Mouse (Mus musculus) heart, adult 2 months (tissue): ENCODE data around the gene Zswim5. TPM values are rescaled to one million over a fixed set of nuclear protein-coding genes. Genes with fewer than 3 reads are reported as not detected.

Experiments used
- DNase-seq, 2 experiments: peaks; one replicate each; pipeline ENCODE4 v3.0.0; 2021
- H3K27ac ChIP-seq: fragments of 200-600 bp; 2 replicates; pipeline ENCODE4 v1.8.1; 2022
- H3K27me3 ChIP-seq: fragments of 200-500 bp; 2 replicates; pipeline ENCODE4 v1.6.1; 2012; ENCODE audit warnings: mild to moderate bottlenecking, low read length, inconsistent platforms, mixed read lengths; ENCODE audit not compliant: control insufficient read depth, insufficient read depth
- H3K36me3 ChIP-seq: fragments of 200-500 bp; 2 replicates; pipeline ENCODE4 v1.6.1; 2012; ENCODE audit warnings: low read length, inconsistent platforms; ENCODE audit not compliant: control insufficient read depth, insufficient read depth
- H3K4me1 ChIP-seq: fragments of 200-500 bp; 2 replicates; pipeline ENCODE4 v1.6.1; 2011; ENCODE audit warnings: low read length; ENCODE audit not compliant: control insufficient read depth, insufficient read depth
- H3K4me3 ChIP-seq: fragments of 200-600 bp; 2 replicates; pipeline ENCODE4 v1.8.1; 2022
- H3K79me2 ChIP-seq: fragments of 200-500 bp; replicated peaks from 2 replicates; pipeline ENCODE4 v1.6.1; 2012; ENCODE audit warnings: mild to moderate bottlenecking, inconsistent platforms, low read length, moderate library complexity, mixed read lengths; ENCODE audit not compliant: control insufficient read depth, insufficient read depth
- H3K9ac ChIP-seq: fragments of 200-500 bp; 2 replicates; pipeline ENCODE4 v1.6.1; 2012; ENCODE audit warnings: low read depth, mild to moderate bottlenecking, control low read depth, inconsistent platforms, low read length, mixed read lengths
- CTCF ChIP-seq: fragments of 200-600 bp; IDR thresholded peaks from 2 replicates; pipeline ENCODE4 v1.8.1; 2022; ENCODE audit warnings: antibody characterized with exemption, mild to moderate bottlenecking, moderate library complexity
- EP300 ChIP-seq: fragments of 200-500 bp; IDR thresholded peaks from 2 replicates; pipeline ENCODE4 v1.6.1; 2011; ENCODE audit warnings: low read depth, low read length, control low read depth; ENCODE audit not compliant: insufficient read depth
- POLR2A ChIP-seq: fragments of 200-500 bp; IDR thresholded peaks from 2 replicates; pipeline ENCODE4 v1.6.1; 2011; ENCODE audit warnings: mild to moderate bottlenecking, low read depth, low read length, control low read depth; ENCODE audit not compliant: insufficient read depth
- whole genome bisulfite sequencing: fragments of 180-500 bp; shearing (Covaris S2); methylation state at CpG from one replicate; pipeline ENCODE4 v1.1.7; 2018; 5-methylcytosine and 5-hydroxymethylcytosine counted together
- intact Hi-C: fragments of 180-260 bp; cut with DNase I; formaldehyde crosslinking; loops from one replicate; pipeline ENCODE4 v1.15.1; 2025
- polyA plus RNA-seq: library from polyadenylated mRNA; depleted of rRNA; stranded (reverse); fragments of >200 nt; gene quantifications from 2 replicates; pipeline ENCODE4 v1.2.3, GENCODE M21; 2012
- total RNA-seq, 2 experiments: library from RNA; stranded (reverse); gene quantifications; 2 replicates each; pipeline ENCODE4 v1.2.3; 2021

The Zswim5 gene
- total and polyA plus RNA-seq, 3 experiments: 0.86 to 1.0 (median 1.0) TPM

- 82% methylated on average over 6 of the region's 6 CpGs for WGBS
- Histone ChIP-seq H3K4me1 (no peaks in the 10 kb centered on the region), H3K9ac (no peak overlapping the region), H3K4me3 (no peak overlapping the region), H3K27ac (no peak overlapping the region), H3K36me3 (no peaks in the 10 kb centered on the region), H3K79me2 (no peaks in the 10 kb centered on the region), H3K27me3 (no peaks in the 10 kb centered on the region; the same call in none of the 2 replicates)
- no peak for DNase-seq
- intact Hi-C loops: no loop called here
- no peak for TF ChIP-seq CTCF
- no peak for TF ChIP-seq EP300
- TF ChIP-seq POLR2A: no peak
These were observed 36.3 kb upstream of the Zswim5 start for GRCm38 (mm10) chr4:116840841-116841240.

- no peaks in the 10 kb centered on the region for H3K79me2 ChIP-seq
- H3K9ac ChIP-seq: no peak overlapping the region
- no peak overlapping the region for H3K27ac ChIP-seq
- no peaks in the 10 kb centered on the region; the same call in 1 of the 2 replicates for H3K27me3 ChIP-seq
- WGBS: 92% methylated on average over 3 of the region's 3 CpGs
- no peak for TF ChIP-seq POLR2A
- TF ChIP-seq CTCF: no peak
- no peak for TF ChIP-seq EP300
- no peak for DNase-seq
- no peak overlapping the region for H3K4me3 ChIP-seq
- no peaks in the 10 kb centered on the region for H3K4me1 ChIP-seq
- H3K36me3 ChIP-seq: no peaks in the 10 kb centered on the region
- intact Hi-C loops: no loop called here
These were observed 32.9 kb upstream of the Zswim5 start for GRCm38 (mm10) chr4:116844324-116844723.

GRCm38 (mm10) chr4:116849901-116850300 is 27.3 kb upstream of the Zswim5 start:
- 68% methylated on average over 3 of the region's 3 CpGs for WGBS
- Histone ChIP-seq H3K79me2 (no peaks in the 10 kb centered on the region), H3K27me3 (no peaks in the 10 kb centered on the region), H3K36me3 (no peaks in the 10 kb centered on the region), H3K27ac (no peak overlapping the region), H3K9ac (no peak overlapping the region), H3K4me3 (no peak overlapping the region), H3K4me1 (no peaks in the 10 kb centered on the region)
- TF ChIP-seq EP300 (no peak), CTCF (no peak), POLR2A (no peak)
- DNase-seq: no peak
- intact Hi-C loops: no loop called here

- Histone ChIP-seq H3K4me1 (no peaks in the 10 kb centered on the region), H3K9ac (no peak overlapping the region), H3K4me3 (no peak overlapping the region), H3K27ac (no peak overlapping the region), H3K27me3 (no peaks in the 10 kb centered on the region), H3K79me2 (no peaks in the 10 kb centered on the region), H3K36me3 (no peaks in the 10 kb centered on the region)
- WGBS: 24% methylated on average over 2 of the region's 2 CpGs
- TF ChIP-seq CTCF (no peak), POLR2A (no peak), EP300 (no peak)
- DNase-seq: no peak
- intact Hi-C loops: no loop called here
These were observed 22.9 kb upstream of the Zswim5 start for GRCm38 (mm10) chr4:116854286-116854685.

GRCm38 (mm10) chr4:116857203-116857602 is 20.0 kb upstream of the Zswim5 start:
- Histone ChIP-seq H3K79me2 (no peaks in the 10 kb centered on the region), H3K9ac (no peak overlapping the region), H3K4me3 (no peak overlapping the region), H3K4me1 (no peaks in the 10 kb centered on the region), H3K36me3 (no peaks in the 10 kb centered on the region), H3K27ac (no peak overlapping the region), H3K27me3 (no peaks in the 10 kb centered on the region)
- intact Hi-C loops: no loop called here
- 92% methylated on average over 10 of the region's 10 CpGs for WGBS
- no peak for DNase-seq
- TF ChIP-seq POLR2A (no peak), EP300 (no peak), CTCF (no peak)

GRCm38 (mm10) chr4:116859711-116860110 is 17.5 kb upstream of the Zswim5 start:
- no peaks in the 10 kb centered on the region for H3K27me3 ChIP-seq
- no peak overlapping the region for H3K9ac ChIP-seq
- TF ChIP-seq EP300 (no peak), POLR2A (no peak), CTCF (no peak)
- intact Hi-C loops: no loop called here
- H3K36me3 ChIP-seq: no peaks in the 10 kb centered on the region
- no peak overlapping the region for H3K27ac ChIP-seq
- H3K4me1 ChIP-seq: no peaks in the 10 kb centered on the region
- no peaks in the 10 kb centered on the region for H3K79me2 ChIP-seq
- no peak overlapping the region for H3K4me3 ChIP-seq
- WGBS: 58% methylated on average over 5 of the region's 5 CpGs
- no peak for DNase-seq
